Mouse (Mus musculus) liver, adult 2 months (tissue): ENCODE data around the gene Pik3r6.

Experiments used
- CTCF ChIP-seq: fragments of 200-500 bp; IDR thresholded peaks from 2 replicates; pipeline ENCODE4 v1.5.1; 2011; ENCODE audit warnings: low read depth, low read length, control low read depth
- POLR2A ChIP-seq: fragments of 200-500 bp; IDR thresholded peaks from 2 replicates; pipeline ENCODE4 v1.6.1; 2011; ENCODE audit warnings: low read length, control low read depth; ENCODE audit not compliant: insufficient read depth; ENCODE audit errors: extremely low read depth

DNA sequence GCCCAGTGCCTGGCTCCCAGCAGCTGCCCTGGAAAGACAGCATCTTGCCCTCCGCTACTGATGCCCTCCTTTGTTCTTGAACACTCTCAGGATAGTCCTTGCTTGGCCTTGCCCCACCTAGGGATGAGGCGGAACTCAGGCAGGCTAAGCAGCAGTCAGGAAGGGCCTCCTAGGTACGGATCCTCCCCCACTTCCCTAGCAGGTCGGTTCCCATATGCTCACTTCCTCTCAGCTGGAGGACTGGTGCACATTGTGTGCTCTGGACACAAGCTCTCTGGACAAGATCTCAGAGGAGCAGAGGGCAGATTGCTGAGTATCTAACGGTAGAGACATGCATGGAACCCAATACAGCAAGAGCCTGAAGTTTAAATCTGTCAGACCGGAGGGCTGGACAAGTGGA is 5.7 kb upstream of the Pik3r6 start:
- TF ChIP-seq POLR2A, result no peak
- TF ChIP-seq CTCF, result no peak
